Mouse (Mus musculus) limb, embryonic 12.5 days (tissue): ENCODE measurements around the gene Akap11. TPM values are rescaled to one million over a fixed set of nuclear protein-coding genes. Genes with fewer than 3 reads are reported as not detected.
A peak's percentile ranks its signal among the peaks of the same experiment; 100 is the strongest.

Source experiments
- ATAC-seq: fragments of 200-750 bp; cut with Nextera tagmentation; 2 replicates; pipeline ENCODE4 v1.8.0; 2017; ENCODE audit warnings: low read depth, moderate TSS enrichment; ENCODE audit not compliant: insufficient number of reproducible peaks, insufficient read depth, low FRiP score, low TSS enrichment
- H3K27ac ChIP-seq: fragments of 300-500 bp; sonication (generic); 2 replicates; pipeline ENCODE4 v1.5.1; 2016; ENCODE audit warnings: mild to moderate bottlenecking, moderate library complexity
- H3K27me3 ChIP-seq: fragments of 300-500 bp; sonication (generic); 2 replicates; pipeline ENCODE4 v1.6.1; 2016; ENCODE audit warnings: mild to moderate bottlenecking, moderate library complexity
- H3K36me3 ChIP-seq: fragments of 300-500 bp; sonication (generic); 2 replicates; pipeline ENCODE4 v1.6.1; 2016; ENCODE audit warnings: mild to moderate bottlenecking, moderate library complexity
- H3K4me1 ChIP-seq: fragments of 300-500 bp; sonication (generic); replicated peaks from 2 replicates; pipeline ENCODE4 v1.6.1; 2016
- H3K4me2 ChIP-seq: fragments of 300-500 bp; sonication (generic); 2 replicates; pipeline ENCODE4 v1.6.1; 2016; ENCODE audit warnings: mild to moderate bottlenecking, moderate library complexity
- H3K4me3 ChIP-seq: fragments of 300-500 bp; sonication (generic); replicated peaks from 2 replicates; pipeline ENCODE4 v1.5.1; 2016; ENCODE audit warnings: mild to moderate bottlenecking
- H3K9ac ChIP-seq: fragments of 300-500 bp; sonication (generic); replicated peaks from 2 replicates; pipeline ENCODE4 v1.6.1; 2016; ENCODE audit warnings: mild to moderate bottlenecking, moderate library complexity
- H3K9me3 ChIP-seq: fragments of 300-500 bp; sonication (generic); 2 replicates; pipeline ENCODE4 v1.6.1; 2016; ENCODE audit warnings: mild to moderate bottlenecking, moderate library complexity
- WGBS: fragments of 180-500 bp; shearing (Covaris S2); methylation state at CpG from one replicate; pipeline ENCODE4 v1.1.7; 2016; 5-methylcytosine and 5-hydroxymethylcytosine counted together
- polyA plus RNA-seq: library from polyadenylated mRNA; unstranded; fragments of >200 nt; fragmentation: Nextera tagmentation; extraction: Ambion mirVana; gene quantifications from 2 replicates; pipeline ENCODE4 v1.2.1, GENCODE M21; 2016

The Akap11 gene
- polyA plus RNA-seq, 1 experiment from 2014 or later, result 27.1 TPM

- Histone ChIP-seq H3K27me3 (no peaks in the 10 kb centered on the region), H3K36me3 (no peaks in the 10 kb centered on the region), H3K9me3 (no peaks in the 10 kb centered on the region), H3K9ac (no peak overlapping the region), H3K4me2 (no peak overlapping the region), H3K27ac (no peak overlapping the region), H3K4me3 (no peak overlapping the region), H3K4me1 (0 out of 2 replicates have a peak, but pooled peaks cover 2% of the 10 kb centered on the region)
- ATAC-seq, result no peak
- 94% methylated on average over 6 of the region's 6 CpGs for WGBS
Observed at GRCm38 (mm10) chr14:78553661-78554060, 17.1 kb upstream of the Akap11 start.

- Histone ChIP-seq H3K4me3 (no peak overlapping the region), H3K36me3 (no peaks in the 10 kb centered on the region), H3K4me1 (0 out of 2 replicates have a peak, but pooled peaks cover 2% of the 10 kb centered on the region), H3K9ac (no peak overlapping the region), H3K4me2 (no peak overlapping the region), H3K27me3 (no peaks in the 10 kb centered on the region), H3K9me3 (no peaks in the 10 kb centered on the region), H3K27ac (no peak overlapping the region)
- 52% methylated on average over 6 of the region's 6 CpGs for WGBS
- 0 out of 2 replicates have a peak, but pooled peaks have one; percentile 26 for ATAC-seq
Observed at GRCm38 (mm10) chr14:78548807-78549206, 12.2 kb upstream of the Akap11 start.

GRCm38 (mm10) chr14:78541319-78541718 lies 4.7 kb upstream of the Akap11 start:
- no peaks in the 10 kb centered on the region for H3K36me3 ChIP-seq
- H3K9ac ChIP-seq, result no peak overlapping the region
- no peak overlapping the region for H3K4me2 ChIP-seq
- 86% methylated on average over 3 of the region's 3 CpGs for WGBS
- no peaks in the 10 kb centered on the region for H3K27me3 ChIP-seq
- H3K9me3 ChIP-seq, result no peaks in the 10 kb centered on the region
- peaks cover 20% of the 10 kb centered on the region for H3K4me1 ChIP-seq
- no peak for ATAC-seq
- H3K27ac ChIP-seq, result no peak overlapping the region
- no peak overlapping the region for H3K4me3 ChIP-seq

- H3K27me3 ChIP-seq, result no peaks in the 10 kb centered on the region
- no peak overlapping the region for H3K27ac ChIP-seq
- no peak for ATAC-seq
- H3K4me3 ChIP-seq, result no peak overlapping the region
- no peaks in the 10 kb centered on the region for H3K36me3 ChIP-seq
- H3K9ac ChIP-seq, result no peak overlapping the region
- H3K4me2 ChIP-seq, result no peak overlapping the region
- 81% methylated on average over 1 of the region's 1 CpGs for WGBS
- no peaks in the 10 kb centered on the region for H3K9me3 ChIP-seq
- peaks cover 28% of the 10 kb centered on the region for H3K4me1 ChIP-seq
Observed at GRCm38 (mm10) chr14:78539821-78540220, 3.2 kb upstream of the Akap11 start.

GRCm38 (mm10) chr14:78538572-78539320 lies 2.1 kb upstream of the Akap11 start:
- Histone ChIP-seq H3K4me2 (no peak overlapping the region), H3K27ac (peak overlapping the region; percentile 89), H3K4me1 (peaks cover 33% of the 10 kb centered on the region), H3K9ac (no peak overlapping the region), H3K27me3 (no peaks in the 10 kb centered on the region), H3K4me3 (no peak overlapping the region; the same call in 1 of the 2 replicates), H3K9me3 (no peaks in the 10 kb centered on the region), H3K36me3 (no peaks in the 10 kb centered on the region)
- peak; percentile 26; the same call in 1 of the 2 replicates for ATAC-seq
- WGBS, result 14% methylated on average over 5 of the region's 5 CpGs

- H3K4me3 ChIP-seq, result 0 out of 2 replicates have a peak overlapping the region, but pooled peaks have one; percentile 89
- 0 out of 2 replicates have a peak overlapping the region, but pooled peaks have one; percentile 31 for H3K27ac ChIP-seq
- H3K4me1 ChIP-seq, result peaks cover 35% of the 10 kb centered on the region
- H3K4me2 ChIP-seq, result peak overlapping the region; percentile 63
- H3K9ac ChIP-seq, result 0 out of 2 replicates have a peak overlapping the region, but pooled peaks have one; percentile 54
- H3K9me3 ChIP-seq, result no peaks in the 10 kb centered on the region
- ATAC-seq, result no peak
- H3K36me3 ChIP-seq, result no peaks in the 10 kb centered on the region
- H3K27me3 ChIP-seq, result no peaks in the 10 kb centered on the region
- WGBS, result 52% methylated on average over 6 of the region's 6 CpGs
Observed at GRCm38 (mm10) chr14:78537551-78537950, 943 bp upstream of the Akap11 start.

GRCm38 (mm10) chr14:78535366-78535765 lies 1.2 kb downstream of the Akap11 start:
- Histone ChIP-seq H3K9me3 (no peaks in the 10 kb centered on the region), H3K27ac (no peak overlapping the region), H3K36me3 (no peaks in the 10 kb centered on the region), H3K4me3 (peak overlapping the region; percentile 89), H3K27me3 (no peaks in the 10 kb centered on the region), H3K4me2 (peak overlapping the region; percentile 63), H3K4me1 (peaks cover 37% of the 10 kb centered on the region), H3K9ac (peak overlapping the region; percentile 92)
- WGBS, result 55% methylated on average over 2 of the region's 2 CpGs
- ATAC-seq, result no peak

GRCm38 (mm10) chr14:78534651-78535050 lies 2.0 kb downstream of the Akap11 start:
- Histone ChIP-seq H3K4me1 (peaks cover 43% of the 10 kb centered on the region), H3K4me3 (no peak overlapping the region), H3K27ac (no peak overlapping the region), H3K9ac (no peak overlapping the region), H3K4me2 (no peak overlapping the region), H3K27me3 (no peaks in the 10 kb centered on the region), H3K9me3 (no peaks in the 10 kb centered on the region), H3K36me3 (no peaks in the 10 kb centered on the region)
- WGBS, result 97% methylated on average over 5 of the region's 5 CpGs
- ATAC-seq, result no peak

GRCm38 (mm10) chr14:78533701-78534100 lies 2.9 kb downstream of the Akap11 start:
- WGBS, result 84% methylated on average over 3 of the region's 3 CpGs
- no peak for ATAC-seq
- Histone ChIP-seq H3K9me3 (no peaks in the 10 kb centered on the region), H3K27me3 (no peaks in the 10 kb centered on the region), H3K4me3 (no peak overlapping the region), H3K4me2 (peak overlapping the region; percentile 5; the same call in 1 of the 2 replicates), H3K9ac (no peak overlapping the region), H3K27ac (no peak overlapping the region), H3K4me1 (peaks cover 49% of the 10 kb centered on the region), H3K36me3 (no peaks in the 10 kb centered on the region)

- H3K4me2 ChIP-seq, result no peak overlapping the region
- H3K9me3 ChIP-seq, result no peaks in the 10 kb centered on the region
- H3K9ac ChIP-seq, result no peak overlapping the region
- no peak for ATAC-seq
- H3K4me3 ChIP-seq, result no peak overlapping the region
- peaks cover 39% of the 10 kb centered on the region for H3K4me1 ChIP-seq
- WGBS, result 88% methylated on average over 6 of the region's 6 CpGs
- no peak overlapping the region for H3K27ac ChIP-seq
- H3K36me3 ChIP-seq, result no peaks in the 10 kb centered on the region
- H3K27me3 ChIP-seq, result no peaks in the 10 kb centered on the region
Observed at GRCm38 (mm10) chr14:78532345-78532744, 4.3 kb downstream of the Akap11 start.

GRCm38 (mm10) chr14:78530256-78530655 lies 6.4 kb downstream of the Akap11 start:
- Histone ChIP-seq H3K9ac (no peak overlapping the region), H3K27ac (no peak overlapping the region), H3K27me3 (no peaks in the 10 kb centered on the region), H3K36me3 (0 out of 2 replicates have a peak, but pooled peaks cover 6% of the 10 kb centered on the region), H3K4me3 (no peak overlapping the region), H3K9me3 (no peaks in the 10 kb centered on the region), H3K4me1 (peaks cover 44% of the 10 kb centered on the region), H3K4me2 (no peak overlapping the region)
- 43% methylated on average over 3 of the region's 3 CpGs for WGBS
- no peak for ATAC-seq
